ENCODE assay signal across 31 mouse cellular contexts in the genomic region with DNA sequence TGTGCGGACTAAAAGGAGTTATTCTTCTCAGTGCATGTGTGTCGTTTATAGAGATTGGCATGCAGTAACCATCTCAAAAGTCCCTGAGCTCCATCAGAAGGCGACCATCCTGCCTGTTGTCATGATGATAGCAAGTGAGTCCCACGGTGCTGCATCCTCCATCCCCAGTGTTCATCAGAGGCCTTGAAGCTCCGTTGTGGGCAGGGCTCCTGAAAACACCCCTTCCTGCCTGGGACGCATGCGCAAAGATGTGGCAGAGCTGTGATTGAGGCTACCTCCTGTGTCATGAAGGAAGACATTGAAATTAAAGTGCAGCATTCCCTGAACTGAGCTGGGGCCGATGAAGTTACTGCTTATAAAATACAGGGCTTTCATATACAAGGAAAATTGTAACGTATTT. TPM values are rescaled to one million over a fixed set of nuclear protein-coding genes. Genes with fewer than 3 reads are reported as not detected.
A peak's percentile ranks its signal among the peaks of the same experiment; 100 is the strongest.
DNase-seq lines count a peak whose midpoint lies in the region; ATAC-seq lines count a peak whose summit lies in the region.
"Had no signal": no experiment of that assay in that cellular context is flagged by ENCODE, and none has a peak within 500 bp of the region (broad histone marks: within the 10 kb centered on the region; RNA-seq: fewer than 3 reads in every experiment).

No protein-coding gene starts in this region.

- H3K9me3 ChIP-seq in hindbrain, embryonic 12.5 days (replicated peaks): no peaks in the 10 kb centered on the region
- no peaks in the 10 kb centered on the region for H3K9me3 ChIP-seq in hindbrain, embryonic 16.5 days (ENCODE audit: control insufficient read depth, low read length)
- no peaks in the 10 kb centered on the region for H3K9me3 ChIP-seq in forebrain, embryonic 14.5 days (replicated peaks; ENCODE audit: control insufficient read depth, low read length)
- H3K9me3 ChIP-seq in midbrain, embryonic 15.5 days: no peaks in the 10 kb centered on the region
- H3K9me3 ChIP-seq: embryonic facial prominence, embryonic 10.5 days; heart, embryonic 15.5 days; limb, embryonic 12.5 days had no signal

- no peak overlapping the region for H3K4me2 ChIP-seq in hindbrain, embryonic 12.5 days (replicated peaks)
- H3K4me2 ChIP-seq in hindbrain, embryonic 16.5 days (ENCODE audit: low read length): no peak overlapping the region
- peak overlapping the region; percentile 52 for H3K4me2 ChIP-seq in forebrain, embryonic 14.5 days (ENCODE audit: low read length)
- peak overlapping the region; percentile 36; the same call in 1 of the 2 replicates for H3K4me2 ChIP-seq in midbrain, embryonic 15.5 days
- H3K4me2 ChIP-seq: heart, embryonic 15.5 days; limb, embryonic 12.5 days; liver, embryonic 11.5 days had no signal

- no peak overlapping the region for H3K4me3 ChIP-seq in hindbrain, embryonic 12.5 days
- H3K4me3 ChIP-seq in hindbrain, embryonic 16.5 days (ENCODE audit: low read length): no peak overlapping the region
- peak overlapping the region; percentile 0; the same call in 1 of the 2 replicates for H3K4me3 ChIP-seq in forebrain, embryonic 14.5 days (ENCODE audit: low read depth, low read length)
- no peak overlapping the region for H3K4me3 ChIP-seq in midbrain, embryonic 15.5 days
- H3K4me3 ChIP-seq: embryonic facial prominence, embryonic 10.5 days; heart, embryonic 15.5 days; layer of hippocampus, adult 2 months; limb, embryonic 12.5 days had no signal

- peaks cover 68% of the 10 kb centered on the region for H3K27me3 ChIP-seq in hindbrain, embryonic 12.5 days
- peaks cover 23% of the 10 kb centered on the region for H3K27me3 ChIP-seq in hindbrain, embryonic 16.5 days (replicated peaks; ENCODE audit: control insufficient read depth, insufficient read depth, low read length)
- H3K27me3 ChIP-seq in forebrain, embryonic 14.5 days (replicated peaks; ENCODE audit: control insufficient read depth, insufficient read depth, low read length): peaks cover 3% of the 10 kb centered on the region; the same call in 1 of the 2 replicates
- peaks cover 63% of the 10 kb centered on the region for H3K27me3 ChIP-seq in midbrain, embryonic 15.5 days (replicated peaks)

- H3K4me1 ChIP-seq in hindbrain, embryonic 12.5 days: peaks cover 38% of the 10 kb centered on the region
- peaks cover 31% of the 10 kb centered on the region for H3K4me1 ChIP-seq in hindbrain, embryonic 16.5 days (ENCODE audit: control insufficient read depth, insufficient read depth, low read depth, low read length)
- H3K4me1 ChIP-seq in forebrain, embryonic 14.5 days (ENCODE audit: control insufficient read depth, insufficient read depth, low read length): peaks cover 61% of the 10 kb centered on the region
- H3K4me1 ChIP-seq in midbrain, embryonic 15.5 days: peaks cover 45% of the 10 kb centered on the region

- intact Hi-C loops in left cerebral cortex, postnatal 14 days (cut with DNase I): loop anchor here (5.0 kb wide), 1 partner anchor 59 kb away; no protein-coding TSS in a partner anchor

- peak; percentile 49 to 52 for DNase-seq in right cerebral cortex, postnatal 10 days (ENCODE audit: low spot score in 2 of 2)
- DNase-seq in right cerebral cortex, adult 2 months (ENCODE audit: low spot score in 2 of 2): no peak
- peak; percentile 62 for DNase-seq in forebrain, embryonic 14.5 days (ENCODE audit: low spot score)
- DNase-seq in left cerebral cortex, postnatal 14 days (ENCODE audit: low spot score in 2 of 2): no peak
- no peak for DNase-seq in kidney, postnatal 10 days
- DNase-seq: adrenal gland, postnatal 14 days; cerebellum, adult 11 months; cerebellum, adult 9-11 months; gastrocnemius, postnatal 36 days; heart, postnatal 36 days; kidney, adult 2 months; liver, postnatal 0 days; lung, postnatal 10 days; right cerebral cortex, postnatal 14 days; thymus, postnatal 14 days had no signal

- H3K27ac ChIP-seq in hindbrain, embryonic 12.5 days: peak overlapping the region; percentile 26; the same call in 1 of the 2 replicates
- no peak overlapping the region for H3K27ac ChIP-seq in hindbrain, embryonic 16.5 days (ENCODE audit: low read depth, low read length)
- peak overlapping the region; percentile 94 for H3K27ac ChIP-seq in forebrain, embryonic 14.5 days (ENCODE audit: low read depth, low read length)
- peak overlapping the region; percentile 65 for H3K27ac ChIP-seq in midbrain, embryonic 15.5 days
- H3K27ac ChIP-seq: embryonic facial prominence, embryonic 10.5 days; heart, embryonic 15.5 days; kidney, postnatal 0 days; layer of hippocampus, adult 2 months; limb, embryonic 12.5 days had no signal

- ATAC-seq in hindbrain, embryonic 12.5 days (ENCODE audit: low FRiP score): no peak
- no peak for ATAC-seq in hindbrain, embryonic 16.5 days
- no peak for ATAC-seq in forebrain, embryonic 14.5 days
- ATAC-seq in midbrain, embryonic 15.5 days (replicated peaks): no peak
- ATAC-seq: liver, postnatal 0 days had no signal

- WGBS in hindbrain, embryonic 12.5 days: 68% methylated on average over 9 of the region's 9 CpGs
- WGBS in hindbrain, embryonic 16.5 days: 60% methylated on average over 9 of the region's 9 CpGs
- WGBS in forebrain, embryonic 14.5 days: 38% methylated on average over 9 of the region's 9 CpGs
- 54% methylated on average over 9 of the region's 9 CpGs for WGBS in midbrain, embryonic 15.5 days

- H3K9ac ChIP-seq in hindbrain, embryonic 12.5 days: no peak overlapping the region
- H3K9ac ChIP-seq in hindbrain, embryonic 16.5 days (ENCODE audit: low read depth, low read length): no peak overlapping the region
- H3K9ac ChIP-seq in forebrain, embryonic 14.5 days (ENCODE audit: low read length): peak overlapping the region; percentile 36; the same call in 1 of the 2 replicates
- H3K9ac ChIP-seq in midbrain, embryonic 15.5 days: no peak overlapping the region; the same call in 1 of the 2 replicates
- H3K9ac ChIP-seq: heart, embryonic 15.5 days; limb, embryonic 12.5 days; liver, postnatal 0 days had no signal

- no peaks in the 10 kb centered on the region for H3K36me3 ChIP-seq in hindbrain, embryonic 12.5 days
- no peaks in the 10 kb centered on the region for H3K36me3 ChIP-seq in hindbrain, embryonic 16.5 days (ENCODE audit: control insufficient read depth, insufficient read depth, low read length)
- H3K36me3 ChIP-seq in forebrain, embryonic 14.5 days (ENCODE audit: control insufficient read depth, insufficient read depth, low read length): no peaks in the 10 kb centered on the region
- no peaks in the 10 kb centered on the region for H3K36me3 ChIP-seq in midbrain, embryonic 15.5 days (replicated peaks)
- H3K36me3 ChIP-seq: embryonic facial prominence, embryonic 10.5 days; heart, embryonic 15.5 days; limb, embryonic 12.5 days had no signal

RNA-seq across cellular contexts. Expression of gene A230072I06Rik, which starts 49.9 kb away (rescaled TPM):
- 0.12 TPM in 1 of 2 replicates, not detected in the other for polyA plus RNA-seq in hindbrain, embryonic 12.5 days (2016; fragmentation: Nextera tagmentation; extraction: Ambion mirVana)
- polyA plus RNA-seq in hindbrain, embryonic 16.5 days (2015; fragmentation: Nextera tagmentation; extraction: Ambion mirVana): 0.08 TPM in 1 of 2 replicates, not detected in the other
- polyA plus RNA-seq in forebrain, embryonic 14.5 days (2014; fragmentation: Nextera tagmentation; extraction: Ambion mirVana): 0.27 TPM in 1 of 2 replicates, not detected in the other
- polyA plus RNA-seq in midbrain, embryonic 15.5 days (2015; fragmentation: Nextera tagmentation; extraction: Ambion mirVana): 0.09 and 0.15 TPM in 2 replicates
- total RNA-seq in left cerebral cortex, postnatal 14 days (2021): not detected
- total RNA-seq: adrenal gland, postnatal 14 days; common myeloid progenitor, adult 5-6 weeks; gastrocnemius, adult 18-20 months; gastrocnemius, postnatal 36 days; heart, adult 8-10 months; heart, postnatal 36 days; layer of hippocampus, adult 2 months; left cerebral cortex, postnatal 10 days; megakaryocyte progenitor cell, adult 5-6 weeks had no signal
- polyA plus RNA-seq: embryonic facial prominence, embryonic 10.5 days; heart, embryonic 15.5 days; intestine, embryonic 14.5 days; kidney, adult 2 months; kidney, postnatal 0 days; limb, embryonic 12.5 days; liver, embryonic 11.5 days; liver, postnatal 0 days; stomach, embryonic 14.5 days had no signal

Comparison
In these comparisons a context has a peak if more than half of its experiments do, and no peak if none do; other contexts are left out.
1. DNase-seq: peak in right cerebral cortex, postnatal 10 days (2 of 2) and forebrain, embryonic 14.5 days (single experiment); none in right cerebral cortex, adult 2 months (0 of 2), left cerebral cortex, postnatal 14 days (0 of 2) and kidney, postnatal 10 days (single experiment).
2. H3K4me2 ChIP-seq: peak in forebrain, embryonic 14.5 days (single experiment) and midbrain, embryonic 15.5 days (single experiment); none in hindbrain, embryonic 12.5 days (single experiment) and hindbrain, embryonic 16.5 days (single experiment).